Mouse (Mus musculus): ENCODE results near the gene Pcnx3. TPM values are rescaled to one million over a fixed set of nuclear protein-coding genes. Genes with fewer than 3 reads are reported as not detected.

The Pcnx3 gene
- polyA plus RNA-seq, 1 experiment, result 39.7 TPM

GRCm38 (mm10) chr19:5638416-5639005 is 50.2 kb downstream of the Pcnx3 start:
- H3K4me3 ChIP-seq (ENCODE audit: low read depth, low read length), result peak overlapping the region; percentile 88
- H3K27me3 ChIP-seq (ENCODE audit: control insufficient read depth, insufficient read depth, low read length, poor library complexity, severe bottlenecking), result no peaks in the 10 kb centered on the region
- H3K36me3 ChIP-seq (ENCODE audit: control insufficient read depth, insufficient read depth, low read length, poor library complexity, severe bottlenecking), result peaks cover 3% of the 10 kb centered on the region; the same call in 1 of the 2 replicates
- H3K9ac ChIP-seq (ENCODE audit: low read depth, poor library complexity, severe bottlenecking), result peak overlapping the region; percentile 81
- no peak overlapping the region for H3K27ac ChIP-seq (ENCODE audit: insufficient read depth, low read length)
- TF ChIP-seq POLR2A (IDR thresholded peaks at IDR 0.05; ENCODE audit: insufficient read depth, low read length) (no peak), CTCF (IDR thresholded peaks at IDR 0.05; ENCODE audit: low read depth, low read length) (no peak), EP300 (IDR thresholded peaks at IDR 0.05; ENCODE audit: insufficient read depth, low read depth, low read length) (no peak)
- no peaks in the 10 kb centered on the region for H3K9me3 ChIP-seq (replicated peaks; ENCODE audit: control insufficient read depth, insufficient read depth, low read length, poor library complexity, severe bottlenecking)
- H3K4me1 ChIP-seq (ENCODE audit: control insufficient read depth, insufficient read depth, low read length), result peaks cover 2% of the 10 kb centered on the region

DNA sequence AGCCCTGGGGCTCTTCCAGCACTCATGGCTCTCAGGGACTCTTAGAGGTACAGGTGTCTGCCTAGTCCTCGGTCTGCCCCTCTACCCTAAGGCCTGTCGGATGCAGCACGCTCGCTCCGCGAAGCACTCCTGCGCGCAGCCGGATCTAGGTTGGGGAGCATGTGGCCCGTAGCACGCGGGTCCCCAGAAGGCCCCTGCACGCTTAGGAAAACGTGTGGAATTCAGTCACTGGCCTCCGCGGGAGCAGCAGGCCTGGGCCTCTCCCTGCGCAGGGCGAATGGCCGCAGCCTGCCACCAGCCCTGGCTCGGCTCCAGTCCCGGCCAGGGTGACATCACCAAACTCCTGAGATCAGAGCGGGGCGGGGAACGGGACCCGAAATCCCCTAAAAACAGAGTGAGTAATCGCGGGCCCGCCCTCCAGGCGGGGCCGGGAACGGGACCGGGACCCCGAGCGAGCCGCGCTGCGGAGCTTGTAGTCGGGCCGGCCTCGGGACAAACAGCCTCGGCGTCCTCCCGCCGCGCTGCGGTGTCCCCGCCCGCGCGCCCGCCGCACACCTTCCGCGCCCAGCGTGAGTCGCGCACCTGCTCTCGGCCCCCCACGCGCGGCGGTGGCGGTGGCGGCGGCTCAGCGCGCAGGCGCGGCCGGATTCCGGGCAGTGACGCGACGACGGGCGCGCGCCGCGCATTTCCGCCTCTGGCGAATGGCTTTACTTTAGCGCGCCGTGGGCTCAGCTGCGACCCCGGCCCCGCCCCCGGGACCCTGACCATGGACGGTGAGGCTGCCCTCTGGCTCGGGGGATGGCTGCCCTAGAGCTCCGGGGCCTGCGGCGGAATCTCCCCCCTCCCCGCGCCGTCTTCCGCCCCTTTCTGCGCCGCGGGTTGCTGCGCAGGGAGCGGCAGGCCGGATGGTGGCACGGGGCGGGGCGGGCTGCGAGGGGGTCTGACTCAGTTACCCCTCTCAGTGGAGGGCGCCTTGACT is 51.4 kb downstream of the Pcnx3 start, which contains the start of gene Rela:
Rela (plus strand) TSS at position 415 of the 979 bp plus-strand sequence.
- Histone ChIP-seq H3K9ac (ENCODE audit: low read depth, poor library complexity, severe bottlenecking) (peak within 1 kb of the TSS; percentile 81), H3K27ac (ENCODE audit: insufficient read depth, low read length) (peak within 1 kb of the TSS; percentile 62), H3K9me3 (replicated peaks; ENCODE audit: control insufficient read depth, insufficient read depth, low read length, poor library complexity, severe bottlenecking) (no peaks in the 10 kb centered on the region), H3K27me3 (ENCODE audit: control insufficient read depth, insufficient read depth, low read length, poor library complexity, severe bottlenecking) (no peaks in the 10 kb centered on the region), H3K4me3 (ENCODE audit: low read depth, low read length) (peak within 1 kb of the TSS; percentile 88), H3K36me3 (ENCODE audit: control insufficient read depth, insufficient read depth, low read length, poor library complexity, severe bottlenecking) (peaks cover 2% of the 10 kb centered on the region; the same call in 1 of the 2 replicates), H3K4me1 (ENCODE audit: control insufficient read depth, insufficient read depth, low read length) (peaks cover 2% of the 10 kb centered on the region)
- TF ChIP-seq EP300 (IDR thresholded peaks at IDR 0.05; ENCODE audit: insufficient read depth, low read depth, low read length) (0 out of 2 replicates have a peak, but pooled peaks have one; percentile 11), POLR2A (IDR thresholded peaks at IDR 0.05; ENCODE audit: insufficient read depth, low read length) (no peak), CTCF (IDR thresholded peaks at IDR 0.05; ENCODE audit: low read depth, low read length) (no peak)

DNA sequence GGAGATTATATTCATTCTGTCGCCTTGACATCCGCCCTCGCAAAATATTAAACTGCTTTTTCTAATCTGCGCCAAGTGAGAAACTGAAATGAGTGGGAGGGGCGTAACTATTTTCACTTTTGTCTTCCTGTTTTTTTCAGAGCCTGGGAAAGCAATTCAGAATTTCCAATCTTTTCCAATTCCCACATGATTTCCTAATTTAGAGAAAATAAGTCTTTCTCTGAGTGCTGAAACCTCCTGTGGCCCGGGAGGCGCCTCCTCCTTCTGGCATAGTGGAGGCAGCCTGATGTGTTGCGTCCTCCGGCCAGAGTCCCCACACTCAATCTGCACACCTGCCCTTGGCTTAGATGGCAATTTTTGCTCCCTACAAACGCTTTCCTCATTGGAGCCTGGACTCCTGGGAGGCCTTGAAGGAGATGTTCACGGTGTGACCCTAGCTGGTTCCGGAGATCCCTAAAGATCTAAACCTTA is 52.1 kb downstream of the Pcnx3 start:
- H3K9me3 ChIP-seq (replicated peaks; ENCODE audit: control insufficient read depth, insufficient read depth, low read length, poor library complexity, severe bottlenecking), result no peaks in the 10 kb centered on the region
- H3K36me3 ChIP-seq (ENCODE audit: control insufficient read depth, insufficient read depth, low read length, poor library complexity, severe bottlenecking), result no peaks in the 10 kb centered on the region
- H3K9ac ChIP-seq (ENCODE audit: low read depth, poor library complexity, severe bottlenecking), result peak overlapping the region; percentile 81
- peak overlapping the region; percentile 88 for H3K4me3 ChIP-seq (ENCODE audit: low read depth, low read length)
- TF ChIP-seq EP300 (IDR thresholded peaks at IDR 0.05; ENCODE audit: insufficient read depth, low read depth, low read length) (no peak), CTCF (IDR thresholded peaks at IDR 0.05; ENCODE audit: low read depth, low read length) (no peak), POLR2A (IDR thresholded peaks at IDR 0.05; ENCODE audit: insufficient read depth, low read length) (no peak)
- peak overlapping the region; percentile 62 for H3K27ac ChIP-seq (ENCODE audit: insufficient read depth, low read length)
- peaks cover 2% of the 10 kb centered on the region for H3K4me1 ChIP-seq (ENCODE audit: control insufficient read depth, insufficient read depth, low read length)
- no peaks in the 10 kb centered on the region for H3K27me3 ChIP-seq (ENCODE audit: control insufficient read depth, insufficient read depth, low read length, poor library complexity, severe bottlenecking)

DNA sequence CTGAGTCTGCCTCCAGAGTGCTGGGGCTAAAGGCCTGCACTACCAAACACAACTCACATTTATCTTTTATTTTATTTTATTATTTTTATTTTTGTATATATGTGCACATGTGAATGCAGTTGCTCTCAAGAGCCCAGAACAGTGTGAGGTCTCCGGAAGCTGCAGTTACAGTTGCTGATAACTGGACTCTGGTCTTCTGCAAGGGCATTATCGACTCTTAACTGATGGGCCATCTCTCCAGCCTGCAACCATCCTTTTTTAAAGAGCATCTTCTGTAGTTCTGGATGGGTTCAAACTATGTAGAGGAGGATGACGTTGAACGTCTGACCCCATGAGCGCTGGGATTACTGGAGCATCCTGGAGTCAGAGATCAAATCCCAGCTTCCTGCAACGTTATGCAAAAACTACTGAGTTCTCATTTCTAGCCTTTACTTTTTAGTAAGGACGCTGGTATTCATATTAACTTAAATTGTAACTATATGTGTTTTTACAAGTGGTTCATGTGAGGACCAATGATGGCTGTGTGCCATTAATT is 52.6 kb downstream of the Pcnx3 start:
- no peaks in the 10 kb centered on the region for H3K27me3 ChIP-seq (ENCODE audit: control insufficient read depth, insufficient read depth, low read length, poor library complexity, severe bottlenecking)
- peak overlapping the region; percentile 81 for H3K9ac ChIP-seq (ENCODE audit: low read depth, poor library complexity, severe bottlenecking)
- H3K36me3 ChIP-seq (ENCODE audit: control insufficient read depth, insufficient read depth, low read length, poor library complexity, severe bottlenecking), result no peaks in the 10 kb centered on the region
- H3K4me1 ChIP-seq (ENCODE audit: control insufficient read depth, insufficient read depth, low read length), result peaks cover 2% of the 10 kb centered on the region
- H3K27ac ChIP-seq (ENCODE audit: insufficient read depth, low read length), result no peak overlapping the region
- TF ChIP-seq CTCF (IDR thresholded peaks at IDR 0.05; ENCODE audit: low read depth, low read length) (no peak), EP300 (IDR thresholded peaks at IDR 0.05; ENCODE audit: insufficient read depth, low read depth, low read length) (no peak), POLR2A (IDR thresholded peaks at IDR 0.05; ENCODE audit: insufficient read depth, low read length) (no peak)
- H3K9me3 ChIP-seq (replicated peaks; ENCODE audit: control insufficient read depth, insufficient read depth, low read length, poor library complexity, severe bottlenecking), result no peaks in the 10 kb centered on the region
- H3K4me3 ChIP-seq (ENCODE audit: low read depth, low read length), result no peak overlapping the region

DNA sequence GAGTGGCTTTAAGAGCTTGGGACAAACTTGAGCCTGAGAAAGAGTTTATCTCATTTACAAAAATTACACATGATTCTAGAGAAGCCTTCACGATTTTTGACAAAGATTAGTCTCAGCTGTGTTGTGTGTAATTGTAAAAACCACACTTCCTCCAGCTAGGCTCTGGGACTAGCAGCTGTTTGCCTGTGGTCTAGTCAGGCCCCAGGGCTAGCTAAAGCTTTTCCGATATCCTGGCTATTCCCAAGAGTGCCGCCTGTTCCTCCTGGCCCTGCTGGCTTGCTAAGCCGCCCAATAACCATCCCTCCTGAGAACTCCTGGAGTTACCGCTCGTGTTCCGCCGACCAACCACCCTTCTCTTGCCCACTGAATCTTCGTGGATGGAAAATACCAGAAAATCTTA is 56.6 kb downstream of the Pcnx3 start:
- TF ChIP-seq EP300 (IDR thresholded peaks at IDR 0.05; ENCODE audit: insufficient read depth, low read depth, low read length), result no peak
- no peak for TF ChIP-seq CTCF (IDR thresholded peaks at IDR 0.05; ENCODE audit: low read depth, low read length)
- TF ChIP-seq POLR2A (IDR thresholded peaks at IDR 0.05; ENCODE audit: insufficient read depth, low read length), result no peak
- Histone ChIP-seq H3K36me3 (ENCODE audit: control insufficient read depth, insufficient read depth, low read length, poor library complexity, severe bottlenecking) (no peaks in the 10 kb centered on the region), H3K9me3 (replicated peaks; ENCODE audit: control insufficient read depth, insufficient read depth, low read length, poor library complexity, severe bottlenecking) (no peaks in the 10 kb centered on the region)

More for the DNA sequence above, 56.6 kb downstream of the Pcnx3 start:
- Histone ChIP-seq H3K27me3 (ENCODE audit: control insufficient read depth, insufficient read depth, low read length, poor library complexity, severe bottlenecking) (no peaks in the 10 kb centered on the region), H3K9ac (ENCODE audit: low read depth, poor library complexity, severe bottlenecking) (no peak overlapping the region), H3K27ac (ENCODE audit: insufficient read depth, low read length) (no peak overlapping the region), H3K4me3 (ENCODE audit: low read depth, low read length) (no peak overlapping the region), H3K4me1 (ENCODE audit: control insufficient read depth, insufficient read depth, low read length) (no peaks in the 10 kb centered on the region)
